Mouse (Mus musculus) kidney, postnatal 0 days (tissue): ENCODE results near the gene Cnr1. TPM values are rescaled to one million over a fixed set of nuclear protein-coding genes. Genes with fewer than 3 reads are reported as not detected.

Experiments
- ATAC-seq: fragments of 200-750 bp; cut with Nextera tagmentation; replicated peaks from 2 replicates; pipeline ENCODE4 v1.8.0; 2017; ENCODE audit warnings: low read depth, moderate number of reproducible peaks, moderate TSS enrichment, moderate library complexity; ENCODE audit not compliant: low FRiP score
- DNase-seq: peaks from one replicate; pipeline ENCODE4 v3.0.0-alpha.2; 2016; ENCODE audit warnings: low spot score
- H3K27ac ChIP-seq: fragments of 300-500 bp; sonication (generic); 2 replicates; pipeline ENCODE4 v1.5.1; 2014; ENCODE audit warnings: mild to moderate bottlenecking
- H3K27me3 ChIP-seq: fragments of 300-500 bp; sonication (generic); 2 replicates; pipeline ENCODE4 v1.6.1; 2014; ENCODE audit warnings: low read length, mixed read lengths; ENCODE audit not compliant: insufficient read depth
- H3K36me3 ChIP-seq: fragments of 300-500 bp; sonication (generic); 2 replicates; pipeline ENCODE4 v1.6.1; 2014; ENCODE audit warnings: low read length, mixed read lengths; ENCODE audit not compliant: insufficient read depth
- H3K4me1 ChIP-seq: fragments of 300-500 bp; sonication (generic); replicated peaks from 2 replicates; pipeline ENCODE4 v1.6.1; 2014; ENCODE audit warnings: antibody characterized with exemption, low read length, mixed read lengths; ENCODE audit not compliant: insufficient read depth
- H3K4me2 ChIP-seq: fragments of 300-500 bp; sonication (generic); 2 replicates; pipeline ENCODE4 v1.6.1; 2014; ENCODE audit warnings: mild to moderate bottlenecking, low read length, moderate library complexity, mixed read lengths
- H3K4me3 ChIP-seq: fragments of 300-500 bp; sonication (generic); replicated peaks from 2 replicates; pipeline ENCODE4 v1.5.1; 2014; ENCODE audit warnings: low read depth, low read length
- H3K9ac ChIP-seq: fragments of 300-500 bp; sonication (generic); 2 replicates; pipeline ENCODE4 v1.6.1; 2014; ENCODE audit warnings: low read depth, low read length
- H3K9me3 ChIP-seq: fragments of 300-500 bp; sonication (generic); replicated peaks from 2 replicates; pipeline ENCODE4 v1.6.1; 2016; ENCODE audit warnings: low read length, inconsistent platforms, mixed read lengths
- CTCF ChIP-seq: IDR thresholded peaks from 2 replicates; pipeline ENCODE4 v1.5.1; 2016; ENCODE audit warnings: antibody characterized with exemption, low read depth, mild to moderate bottlenecking, moderate library complexity
- WGBS: fragments of 180-500 bp; shearing (Covaris S2); extraction: QIAGEN DNeasy Blood & Tissue Kit; methylation state at CpG from one replicate; pipeline ENCODE4 v1.1.7; 2014; 5-methylcytosine and 5-hydroxymethylcytosine counted together
- polyA plus RNA-seq: library from polyadenylated mRNA; unstranded; fragments of >200 nt; fragmentation: Nextera tagmentation; extraction: Ambion mirVana; gene quantifications from 2 replicates; pipeline ENCODE4 v1.2.1, GENCODE M21; 2015

Gene Cnr1
- polyA plus RNA-seq, 1 experiment from 2014 or later, result 0.25 TPM

- Histone ChIP-seq H3K4me3 (no peak overlapping the region), H3K36me3 (no peaks in the 10 kb centered on the region), H3K27ac (no peak overlapping the region), H3K9ac (no peak overlapping the region), H3K4me1 (no peaks in the 10 kb centered on the region), H3K27me3 (no peaks in the 10 kb centered on the region), H3K4me2 (no peak overlapping the region), H3K9me3 (no peaks in the 10 kb centered on the region)
- no peak for ATAC-seq
- TF ChIP-seq CTCF, result no peak
- WGBS, result 76% methylated on average over 3 of the region's 3 CpGs
- DNase-seq, result no peak
These were observed 23.2 kb downstream of the Cnr1 start for GRCm38 (mm10) chr4:33947584-33947983.

- Histone ChIP-seq H3K27ac (no peak overlapping the region), H3K27me3 (no peaks in the 10 kb centered on the region), H3K4me2 (no peak overlapping the region), H3K36me3 (no peaks in the 10 kb centered on the region), H3K9me3 (no peaks in the 10 kb centered on the region), H3K4me1 (no peaks in the 10 kb centered on the region), H3K4me3 (no peak overlapping the region), H3K9ac (no peak overlapping the region)
- WGBS, result 82% methylated on average over 3 of the region's 3 CpGs
- DNase-seq (no peak), ATAC-seq (no peak)
- TF ChIP-seq CTCF, result no peak
These were observed 33.0 kb downstream of the Cnr1 start for GRCm38 (mm10) chr4:33957398-33957797.

- Histone ChIP-seq H3K9me3 (no peaks in the 10 kb centered on the region), H3K36me3 (no peaks in the 10 kb centered on the region), H3K4me3 (no peak overlapping the region), H3K9ac (no peak overlapping the region), H3K4me1 (no peaks in the 10 kb centered on the region), H3K27ac (no peak overlapping the region), H3K4me2 (no peak overlapping the region), H3K27me3 (no peaks in the 10 kb centered on the region)
- DNase-seq (no peak), ATAC-seq (no peak)
- TF ChIP-seq CTCF, result no peak
- WGBS, result 83% methylated on average over 3 of the region's 3 CpGs
These were observed 34.1 kb downstream of the Cnr1 start for GRCm38 (mm10) chr4:33958515-33958914.

- no peak for TF ChIP-seq CTCF
- no peak for DNase-seq
- no peak overlapping the region for H3K4me3 ChIP-seq
- no peaks in the 10 kb centered on the region for H3K27me3 ChIP-seq
- no peaks in the 10 kb centered on the region for H3K9me3 ChIP-seq
- H3K9ac ChIP-seq, result no peak overlapping the region
- no peak for ATAC-seq
- H3K27ac ChIP-seq, result no peak overlapping the region
- H3K4me2 ChIP-seq, result no peak overlapping the region
- H3K4me1 ChIP-seq, result no peaks in the 10 kb centered on the region
- WGBS, result 84% methylated on average over 6 of the region's 6 CpGs
- no peaks in the 10 kb centered on the region for H3K36me3 ChIP-seq
These were observed 35.4 kb downstream of the Cnr1 start for GRCm38 (mm10) chr4:33959841-33960240.

GRCm38 (mm10) chr4:33970726-33971125 lies 46.3 kb downstream of the Cnr1 start:
- H3K9ac ChIP-seq, result no peak overlapping the region
- no peak for ATAC-seq
- WGBS, result 81% methylated on average over 3 of the region's 3 CpGs
- no peaks in the 10 kb centered on the region for H3K36me3 ChIP-seq
- no peak overlapping the region for H3K4me2 ChIP-seq
- no peak overlapping the region for H3K27ac ChIP-seq
- H3K4me3 ChIP-seq, result no peak overlapping the region
- H3K9me3 ChIP-seq, result no peaks in the 10 kb centered on the region
- H3K4me1 ChIP-seq, result no peaks in the 10 kb centered on the region
- DNase-seq, result no peak
- TF ChIP-seq CTCF, result no peak
- no peaks in the 10 kb centered on the region for H3K27me3 ChIP-seq

- H3K36me3 ChIP-seq, result no peaks in the 10 kb centered on the region
- H3K27ac ChIP-seq, result no peak overlapping the region
- H3K27me3 ChIP-seq, result no peaks in the 10 kb centered on the region
- H3K4me1 ChIP-seq, result no peaks in the 10 kb centered on the region
- DNase-seq (no peak), ATAC-seq (no peak)
- H3K9me3 ChIP-seq, result no peaks in the 10 kb centered on the region
- TF ChIP-seq CTCF, result no peak
- H3K4me2 ChIP-seq, result no peak overlapping the region
- no peak overlapping the region for H3K4me3 ChIP-seq
- no peak overlapping the region for H3K9ac ChIP-seq
- 81% methylated on average over 5 of the region's 5 CpGs for WGBS
These were observed 64.2 kb downstream of the Cnr1 start for GRCm38 (mm10) chr4:33988466-33989089.

- H3K9me3 ChIP-seq, result no peaks in the 10 kb centered on the region
- DNase-seq, result no peak
- no peak overlapping the region for H3K4me2 ChIP-seq
- ATAC-seq, result no peak
- TF ChIP-seq CTCF, result no peak
- H3K4me1 ChIP-seq, result no peaks in the 10 kb centered on the region
- no peak overlapping the region for H3K9ac ChIP-seq
- H3K27me3 ChIP-seq, result no peaks in the 10 kb centered on the region
- no peaks in the 10 kb centered on the region for H3K36me3 ChIP-seq
- H3K4me3 ChIP-seq, result no peak overlapping the region
- no peak overlapping the region for H3K27ac ChIP-seq
- 48% methylated on average over 3 of the region's 3 CpGs for WGBS
These were observed 68.3 kb downstream of the Cnr1 start for GRCm38 (mm10) chr4:33992687-33993086.
